Mouse (Mus musculus) cerebellum, adult 2 months (tissue): ENCODE measurements around the gene Krt80.

Source experiments
- CTCF ChIP-seq: fragments of 200-500 bp; IDR thresholded peaks from 2 replicates; pipeline ENCODE4 v1.5.1; 2011; ENCODE audit warnings: low read depth, mild to moderate bottlenecking, control low read depth, low read length, moderate library complexity, borderline replicate concordance; ENCODE audit not compliant: insufficient read depth
- POLR2A ChIP-seq: fragments of 200-500 bp; IDR thresholded peaks from 2 replicates; pipeline ENCODE4 v1.6.1; 2011; ENCODE audit warnings: low read length, control low read depth, borderline replicate concordance; ENCODE audit not compliant: insufficient read depth

DNA sequence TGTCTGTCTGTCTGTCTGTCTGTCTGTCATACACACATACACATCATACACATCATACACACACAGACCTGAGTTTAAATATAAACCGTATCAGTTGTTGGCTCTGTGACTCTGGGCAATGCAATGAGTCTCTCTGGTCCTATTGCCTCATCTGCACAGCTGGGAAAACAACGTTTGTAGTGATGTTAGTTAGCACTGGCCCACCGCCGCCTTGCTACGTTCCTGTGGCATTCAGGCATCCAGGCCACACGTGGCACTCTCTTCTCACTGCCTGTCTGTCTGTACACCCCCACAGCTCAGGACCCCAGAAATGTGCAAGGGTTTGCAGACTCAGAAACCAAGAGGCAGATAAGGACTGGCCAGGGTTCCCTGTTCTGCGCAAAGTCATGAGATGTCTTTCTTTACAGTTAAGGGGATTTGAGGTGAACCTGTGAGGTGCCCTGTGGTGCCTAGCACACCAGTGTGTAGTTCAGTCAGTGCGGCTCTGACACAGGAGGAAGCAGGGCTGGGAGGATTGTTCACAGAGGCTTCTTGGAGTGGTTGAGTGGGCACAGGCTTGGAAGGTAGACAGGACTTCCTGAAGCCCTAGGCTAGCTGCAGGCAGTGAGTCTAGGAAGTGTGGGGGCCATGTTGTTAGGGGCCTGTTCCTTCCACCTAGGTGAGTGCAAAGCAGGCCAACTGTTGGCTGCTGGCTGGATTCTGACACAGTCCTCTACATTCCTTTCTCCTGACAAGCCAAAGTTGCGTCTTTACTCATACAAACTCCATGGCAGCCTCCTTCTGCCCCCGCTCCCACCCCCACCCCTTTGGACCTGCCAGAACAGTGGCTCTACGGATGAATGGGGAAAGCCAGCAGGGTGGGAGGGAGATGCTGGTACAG, 1.2 kb downstream of the Krt80 start:
- TF ChIP-seq CTCF: no peak
- TF ChIP-seq POLR2A: no peak
